Mouse (Mus musculus) lung, embryonic 15.5 days (tissue): ENCODE data around the gene Gm20219. TPM values are rescaled to one million over a fixed set of nuclear protein-coding genes. Genes with fewer than 3 reads are reported as not detected.

Experiments used
- polyA plus RNA-seq: library from polyadenylated mRNA; unstranded; fragments of >200 nt; fragmentation: Nextera tagmentation; extraction: Ambion mirVana; gene quantifications from 2 replicates; pipeline ENCODE4 v1.2.1, GENCODE M21; 2015

Gene Gm20219
- polyA plus RNA-seq, 1 experiment from 2014 or later, result 4.5 TPM

Other genes with a start within 250 kb of the Gm20219 start
- gene Kdm4b, start 228.3 kb downstream of the Gm20219 start, polyA plus RNA-seq, result 33.4 and 33.7 TPM in 2 replicates
- gene Ptprs, start 77.9 kb downstream of the Gm20219 start, polyA plus RNA-seq, result 73.4 and 77.9 TPM in 2 replicates
- gene Znrf4, start 42.0 kb downstream of the Gm20219 start, polyA plus RNA-seq, result not detected in 2 replicates
- 76.0 and 90.1 TPM in 2 replicates for gene Safb2, start 30.2 kb upstream of the Gm20219 start, polyA plus RNA-seq
- gene Safb, start 30.4 kb upstream of the Gm20219 start, polyA plus RNA-seq, result 92.7 and 96.6 TPM in 2 replicates
- gene 2410015M20Rik, start 55.4 kb upstream of the Gm20219 start, polyA plus RNA-seq, result 206 and 215 TPM in 2 replicates
- gene Rpl36, start 59.0 kb upstream of the Gm20219 start, polyA plus RNA-seq, result 1,553 and 1,704 TPM in 2 replicates
- 51.7 and 54.0 TPM in 2 replicates for gene Lonp1, start 72.5 kb upstream of the Gm20219 start, polyA plus RNA-seq
- 0.52 and 1.2 TPM in 2 replicates for gene Catsperd, start 73.8 kb upstream of the Gm20219 start, polyA plus RNA-seq
- gene Ranbp3, start 118.9 kb upstream of the Gm20219 start, polyA plus RNA-seq, result 90.8 and 96.6 TPM in 2 replicates
- gene Ndufa11, start 163.4 kb upstream of the Gm20219 start, polyA plus RNA-seq, result 465 and 491 TPM in 2 replicates
- gene Vmac, start 163.6 kb upstream of the Gm20219 start, polyA plus RNA-seq, result 13.6 and 16.2 TPM in 2 replicates
- gene Nrtn, start 203.1 kb upstream of the Gm20219 start, polyA plus RNA-seq, result 9.4 and 9.5 TPM in 2 replicates
- gene Dus3l, start 210.4 kb upstream of the Gm20219 start, polyA plus RNA-seq, result 42.6 and 46.5 TPM in 2 replicates
- 1.0 and 1.2 TPM in 2 replicates for gene Prr22, start 215.9 kb upstream of the Gm20219 start, polyA plus RNA-seq